Mouse (Mus musculus) heart, postnatal 0 days (tissue): Measurements from ENCODE around the gene Gm20518.

Experiments used
- CTCF ChIP-seq: IDR thresholded peaks from 2 replicates; pipeline ENCODE4 v1.5.1; 2016; ENCODE audit warnings: antibody characterized with exemption, control low read depth, low read depth
- EP300 ChIP-seq: IDR thresholded peaks from 2 replicates; pipeline ENCODE4 v1.6.1; 2016; ENCODE audit warnings: antibody characterized with exemption, low read depth

DNA sequence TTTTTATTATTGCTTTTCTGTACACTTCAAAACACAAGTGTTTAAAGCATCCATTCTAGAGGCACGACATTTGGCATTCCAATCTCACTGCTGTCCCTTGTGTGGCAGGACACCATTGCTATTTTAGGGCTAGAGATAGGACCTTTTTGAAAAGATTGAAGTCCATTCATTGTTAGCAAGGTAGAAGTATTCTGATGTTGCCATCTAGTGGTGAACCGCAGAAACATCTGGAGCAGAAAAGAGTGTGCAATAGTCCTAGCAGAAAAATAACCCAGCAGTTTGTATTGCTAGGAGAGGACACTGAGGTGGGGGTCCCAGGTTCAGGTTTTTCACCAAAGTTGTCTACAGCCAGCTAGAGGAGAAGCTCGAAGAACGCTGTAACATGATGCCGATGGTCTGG, 79.4 kb downstream of the Gm20518 start:
- TF ChIP-seq CTCF (peak; percentile 89), EP300 (no peak)
